ENCODE assay signal across 8 mouse cellular contexts in the genomic region with DNA sequence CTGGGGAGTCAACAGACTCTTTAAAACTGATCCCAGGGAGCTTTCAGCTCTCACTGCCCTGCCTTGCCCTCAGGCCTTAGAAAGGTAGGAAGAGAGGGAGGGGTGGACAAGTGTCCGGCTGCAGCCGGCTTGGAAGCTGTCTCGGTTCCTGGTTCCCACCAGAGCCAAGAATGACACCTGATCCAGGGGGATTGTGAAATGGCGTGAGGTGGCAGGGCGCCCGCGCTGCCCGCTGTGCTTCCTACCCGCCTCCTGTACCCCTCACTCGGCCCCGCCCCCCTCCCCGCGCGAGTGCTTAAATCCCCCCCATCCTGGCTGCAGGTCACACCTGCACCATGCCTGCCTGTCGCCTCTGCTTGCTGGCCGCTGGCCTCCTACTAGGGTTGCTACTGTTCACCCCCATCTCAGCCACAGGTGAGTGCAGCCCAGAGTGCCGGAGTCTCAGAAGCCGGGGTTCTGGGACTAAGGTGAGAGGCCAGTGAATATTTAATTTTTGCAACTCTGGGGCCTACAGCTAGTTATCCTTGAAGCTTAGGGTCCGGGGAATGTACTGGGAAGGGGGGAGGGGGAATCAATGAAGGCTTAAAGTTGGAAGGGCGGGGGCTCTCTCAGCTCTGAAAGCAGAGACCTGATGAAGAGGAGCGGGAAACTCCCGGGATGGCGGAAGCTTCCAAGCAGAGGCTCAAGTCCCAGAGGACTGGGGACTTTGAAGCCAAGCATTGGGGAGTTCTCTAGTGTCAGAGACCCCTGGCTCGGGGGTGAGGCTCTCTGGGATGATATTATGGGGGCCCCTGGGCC. TPM values are rescaled to one million over a fixed set of nuclear protein-coding genes. Genes with fewer than 3 reads are reported as not detected.
DNase-seq lines count a peak whose midpoint lies in the region; ATAC-seq and TF ChIP-seq lines count a peak whose summit lies in the region.

A gene (plus strand): TSS at position 23 of the 798 bp plus-strand sequence.

- no peak for ATAC-seq in heart, embryonic 11.5 days (replicated peaks; ENCODE audit: insufficient number of reproducible peaks, low FRiP score, low TSS enrichment)
- no peak for ATAC-seq in intestine, postnatal 0 days
- no peak for ATAC-seq in stomach, embryonic 15.5 days (ENCODE audit: insufficient read depth, low FRiP score, low read depth)

- no peaks in the 10 kb centered on the region for H3K36me3 ChIP-seq in heart, embryonic 11.5 days (ENCODE audit: control insufficient read depth, insufficient read depth, low read length)
- peaks cover 16% of the 10 kb centered on the region for H3K36me3 ChIP-seq in embryonic facial prominence, embryonic 10.5 days (replicated peaks)
- H3K36me3 ChIP-seq in intestine, postnatal 0 days (ENCODE audit: control insufficient read depth, insufficient read depth), result no peaks in the 10 kb centered on the region
- no peaks in the 10 kb centered on the region; the same call in 1 of the 2 replicates for H3K36me3 ChIP-seq in stomach, embryonic 15.5 days

- DNase-seq in heart, postnatal 14 days, result no peak
- DNase-seq in embryonic facial prominence, embryonic 10.5 days (ENCODE audit: low spot score), result peak; percentile 56
- peak; percentile 73 for DNase-seq in lung, adult 2 months
- no peak for DNase-seq in adipocyte (ENCODE audit: low spot score)
- DNase-seq in right cerebral cortex, postnatal 10 days (ENCODE audit: low spot score in 2 of 2), result no peak

- peak within 1 kb of the TSS; percentile 52 for H3K4me3 ChIP-seq in heart, embryonic 11.5 days (ENCODE audit: low read depth, low read length)
- peak within 1 kb of the TSS; percentile 68 for H3K4me3 ChIP-seq in embryonic facial prominence, embryonic 10.5 days
- H3K4me3 ChIP-seq in intestine, postnatal 0 days (ENCODE audit: low read depth, low read length), result peak within 1 kb of the TSS; percentile 45
- H3K4me3 ChIP-seq in lung, adult 2 months (replicated peaks; ENCODE audit: extremely low read depth, low read depth, low read length), result peak within 1 kb of the TSS; percentile 64
- H3K4me3 ChIP-seq in stomach, embryonic 15.5 days (replicated peaks), result peak within 1 kb of the TSS; percentile 49

- H3K27ac ChIP-seq in heart, embryonic 11.5 days (ENCODE audit: low read depth, low read length), result no peak within 1 kb of the TSS
- peak within 1 kb of the TSS; percentile 93 for H3K27ac ChIP-seq in embryonic facial prominence, embryonic 10.5 days (replicated peaks)
- no peak within 1 kb of the TSS for H3K27ac ChIP-seq in intestine, postnatal 0 days (ENCODE audit: low read depth, low read length)
- peak within 1 kb of the TSS; percentile 38 for H3K27ac ChIP-seq in stomach, embryonic 15.5 days

- peak within 1 kb of the TSS; percentile 72 for H3K9ac ChIP-seq in heart, embryonic 11.5 days (ENCODE audit: low read depth, low read length)
- peak within 1 kb of the TSS; percentile 53; the same call in 1 of the 2 replicates for H3K9ac ChIP-seq in intestine, postnatal 0 days (ENCODE audit: low read depth, low read length)
- H3K9ac ChIP-seq in stomach, embryonic 15.5 days, result peak within 1 kb of the TSS; percentile 37; the same call in 1 of the 2 replicates

- peak within 1 kb of the TSS; percentile 97 for H3K4me2 ChIP-seq in heart, embryonic 11.5 days
- H3K4me2 ChIP-seq in intestine, postnatal 0 days (replicated peaks; ENCODE audit: low read depth), result peak within 1 kb of the TSS; percentile 91
- H3K4me2 ChIP-seq in stomach, embryonic 15.5 days, result peak within 1 kb of the TSS; percentile 97

- WGBS in heart, embryonic 11.5 days (ENCODE audit: insufficient replicate concordance), result 4% methylated on average over 24 of the region's 24 CpGs
- WGBS in embryonic facial prominence, embryonic 10.5 days, result 2% methylated on average over 24 of the region's 24 CpGs
- 19% methylated on average over 24 of the region's 24 CpGs for WGBS in intestine, postnatal 0 days
- WGBS in lung, adult 2 months, result 24% methylated on average over 24 of the region's 24 CpGs
- WGBS in stomach, embryonic 15.5 days, result 8% methylated on average over 24 of the region's 24 CpGs

- TF ChIP-seq POLR2A in lung, adult 2 months (IDR thresholded peaks at IDR 0.05; ENCODE audit: borderline replicate concordance, extremely low read depth, low read depth, low read length), result peak; percentile 90

- intact Hi-C loops in heart, postnatal 14 days (cut with DNase I), result no loop called here

- H3K9me3 ChIP-seq in heart, embryonic 11.5 days (replicated peaks; ENCODE audit: control insufficient read depth, low read length), result no peaks in the 10 kb centered on the region
- H3K9me3 ChIP-seq in embryonic facial prominence, embryonic 10.5 days, result no peaks in the 10 kb centered on the region
- no peaks in the 10 kb centered on the region for H3K9me3 ChIP-seq in intestine, postnatal 0 days (ENCODE audit: control insufficient read depth)
- H3K9me3 ChIP-seq in stomach, embryonic 15.5 days, result no peaks in the 10 kb centered on the region

- TF ChIP-seq CTCF in intestine, postnatal 0 days (IDR thresholded peaks at IDR 0.05; ENCODE audit: low read depth), result no peak
- no peak for TF ChIP-seq CTCF in lung, adult 2 months (IDR thresholded peaks at IDR 0.05; ENCODE audit: insufficient read depth, low read length)

- peaks cover 21% of the 10 kb centered on the region for H3K27me3 ChIP-seq in heart, embryonic 11.5 days (ENCODE audit: control insufficient read depth, insufficient read depth, low read length)
- peaks cover 26% of the 10 kb centered on the region; the same call in 1 of the 2 replicates for H3K27me3 ChIP-seq in embryonic facial prominence, embryonic 10.5 days (replicated peaks; ENCODE audit: low read depth, poor library complexity, severe bottlenecking)
- H3K27me3 ChIP-seq in intestine, postnatal 0 days (replicated peaks; ENCODE audit: control insufficient read depth, insufficient read depth, low read length), result no peaks in the 10 kb centered on the region
- H3K27me3 ChIP-seq in stomach, embryonic 15.5 days (replicated peaks), result no peaks in the 10 kb centered on the region

- H3K4me1 ChIP-seq in heart, embryonic 11.5 days (ENCODE audit: control insufficient read depth, insufficient read depth, low read length), result 0 out of 2 replicates have a peak, but pooled peaks cover 4% of the 10 kb centered on the region
- peaks cover 30% of the 10 kb centered on the region for H3K4me1 ChIP-seq in embryonic facial prominence, embryonic 10.5 days
- H3K4me1 ChIP-seq in intestine, postnatal 0 days (replicated peaks; ENCODE audit: control insufficient read depth, insufficient read depth, low read length), result no peaks in the 10 kb centered on the region
- H3K4me1 ChIP-seq in lung, adult 2 months (ENCODE audit: control insufficient read depth, insufficient read depth, low read length), result no peaks in the 10 kb centered on the region; the same call in 1 of the 2 replicates
- H3K4me1 ChIP-seq in stomach, embryonic 15.5 days, result peaks cover 10% of the 10 kb centered on the region

RNA-seq across cellular contexts. Expression of the gene that starts here (rescaled TPM):
- polyA plus RNA-seq in heart, embryonic 11.5 days (2014; fragmentation: Nextera tagmentation; extraction: Ambion mirVana), result 6.6 and 10.3 TPM in 2 replicates
- 10 to 100 TPM in 1 of 2 experiments, not detected in 1; 14.8 TPM for total RNA-seq in heart, postnatal 14 days (2021)
- polyA plus RNA-seq in embryonic facial prominence, embryonic 10.5 days (2016; fragmentation: Nextera tagmentation; extraction: Ambion mirVana), result 59.8 and 62.7 TPM in 2 replicates
- 6.5 and 11.9 TPM in 2 replicates for polyA plus RNA-seq in intestine, postnatal 0 days (2015; fragmentation: Nextera tagmentation; extraction: Ambion mirVana)
- polyA plus RNA-seq in lung, adult 2 months (2012; rRNA removed), result 1,286 and 1,630 TPM in 2 replicates
- 162 and 175 TPM in 2 replicates for polyA plus RNA-seq in stomach, embryonic 15.5 days (2015; fragmentation: Nextera tagmentation; extraction: Ambion mirVana)

Comparison
In these comparisons a context has a peak if more than half of its experiments do, and no peak if none do; other contexts are left out.
1. H3K27ac ChIP-seq: peak in embryonic facial prominence, embryonic 10.5 days (single experiment) and stomach, embryonic 15.5 days (single experiment); none in heart, embryonic 11.5 days (single experiment) and intestine, postnatal 0 days (single experiment).
2. DNase-seq: peak in embryonic facial prominence, embryonic 10.5 days (single experiment) and lung, adult 2 months (single experiment); none in heart, postnatal 14 days (0 of 2), adipocyte (single experiment) and right cerebral cortex, postnatal 10 days (0 of 2).
3. Peak in every context shown above with its lines, with median percentiles within 50 percentile points of each other: H3K4me2 ChIP-seq, H3K4me3 ChIP-seq and H3K9ac ChIP-seq.